Mouse (Mus musculus): ENCODE results near the gene Exoc1. TPM values are rescaled to one million over a fixed set of nuclear protein-coding genes. Genes with fewer than 3 reads are reported as not detected.

Exoc1 gene
- polyA plus RNA-seq, 1 experiment from 2014 or later, result 13.9 TPM

DNA sequence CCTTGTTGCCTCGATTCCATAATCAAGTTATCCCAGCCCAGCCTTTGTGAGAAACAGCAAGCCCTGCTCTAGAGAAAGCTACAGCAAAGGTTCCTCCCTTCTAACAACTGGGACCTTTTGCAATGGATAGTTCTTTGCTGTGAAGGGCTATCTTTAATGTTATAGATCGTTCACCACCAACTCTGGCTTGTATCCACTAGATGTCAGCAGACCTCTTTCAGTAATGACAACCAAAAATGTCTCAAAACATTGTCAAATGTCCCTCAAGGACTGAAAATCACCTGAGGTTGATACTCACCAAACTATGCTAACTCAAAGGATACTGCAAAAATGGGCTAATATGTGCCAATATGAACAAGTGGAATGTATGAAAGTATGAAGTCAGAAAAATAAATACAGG is 3.3 kb upstream of the Exoc1 start:
- Histone ChIP-seq H3K9me3 (ENCODE audit: low read length) (no peaks in the 10 kb centered on the region), H3K4me2 (replicated peaks; ENCODE audit: low read depth, low read length) (no peak overlapping the region), H3K9ac (replicated peaks; ENCODE audit: low read depth) (no peak overlapping the region), H3K36me3 (ENCODE audit: insufficient read depth, low read length) (no peaks in the 10 kb centered on the region), H3K27me3 (replicated peaks; ENCODE audit: insufficient read depth, low read length) (no peaks in the 10 kb centered on the region), H3K4me1 (ENCODE audit: insufficient read depth, low read depth, low read length) (peaks cover 4% of the 10 kb centered on the region; the same call in 1 of the 2 replicates), H3K4me3 (ENCODE audit: low read depth, low read length) (no peak overlapping the region), H3K27ac (ENCODE audit: low read length) (no peak overlapping the region)
- no peak for ATAC-seq
- peak; percentile 47 for TF ChIP-seq CTCF (IDR thresholded peaks at IDR 0.05)
- TF ChIP-seq EP300 (IDR thresholded peaks at IDR 0.05), result no peak
- WGBS, result 31% methylated on average over 2 of the region's 2 CpGs
- DNase-seq (ENCODE audit: low spot score), result peak; percentile 17

DNA sequence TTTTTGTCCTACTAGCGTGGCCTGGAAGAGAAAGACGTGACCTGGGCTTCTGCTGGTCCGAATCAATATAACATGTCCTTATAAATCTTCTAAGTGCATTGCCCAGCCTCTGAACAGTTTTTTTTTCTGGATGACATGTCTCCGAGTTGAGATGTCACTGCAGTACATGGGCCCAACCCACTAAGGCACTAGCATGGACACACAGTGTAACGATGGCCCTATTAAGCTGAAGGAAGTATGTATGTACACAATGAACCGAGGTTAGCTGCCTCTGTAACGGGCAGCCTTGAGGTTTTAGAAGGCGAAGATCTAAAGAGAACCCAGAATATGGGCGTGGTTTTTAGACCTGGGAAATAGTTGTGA is 574 bp downstream of the Exoc1 start:
- Histone ChIP-seq H3K9me3 (ENCODE audit: low read length) (no peaks in the 10 kb centered on the region), H3K4me2 (replicated peaks; ENCODE audit: low read depth, low read length) (peak overlapping the region; percentile 73), H3K27me3 (replicated peaks; ENCODE audit: insufficient read depth, low read length) (no peaks in the 10 kb centered on the region), H3K36me3 (ENCODE audit: insufficient read depth, low read length) (no peaks in the 10 kb centered on the region), H3K9ac (replicated peaks; ENCODE audit: low read depth) (peak overlapping the region; percentile 70), H3K27ac (ENCODE audit: low read length) (peak overlapping the region; percentile 89), H3K4me3 (ENCODE audit: low read depth, low read length) (peak overlapping the region; percentile 72), H3K4me1 (ENCODE audit: insufficient read depth, low read depth, low read length) (peaks cover 4% of the 10 kb centered on the region; the same call in 1 of the 2 replicates)
- DNase-seq (ENCODE audit: low spot score), result no peak
- TF ChIP-seq EP300 (IDR thresholded peaks at IDR 0.05), result no peak
- TF ChIP-seq CTCF (IDR thresholded peaks at IDR 0.05), result no peak
- no peak for ATAC-seq
- WGBS, result 4% methylated on average over 9 of the region's 9 CpGs

DNA sequence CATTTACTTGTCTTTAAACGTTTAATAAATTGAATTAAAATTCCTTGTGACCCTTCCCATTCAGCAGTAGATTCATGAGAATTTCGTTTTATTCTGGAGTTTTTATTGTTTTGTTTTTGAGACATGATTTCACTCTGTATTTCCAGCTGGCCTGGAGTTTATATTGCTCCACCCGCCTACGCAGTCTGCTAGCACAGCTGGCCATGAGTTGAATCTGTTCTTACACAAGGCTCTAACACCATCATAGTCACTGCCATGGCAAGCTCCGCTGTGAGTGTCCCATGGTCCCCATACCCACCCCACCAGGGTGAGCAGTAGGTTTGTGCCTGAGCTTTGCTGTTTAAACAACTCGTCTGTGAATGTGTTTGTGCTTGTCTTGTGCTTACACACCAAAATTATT is 4.1 kb downstream of the Exoc1 start:
- Histone ChIP-seq H3K27ac (ENCODE audit: low read length) (no peak overlapping the region), H3K9ac (replicated peaks; ENCODE audit: low read depth) (no peak overlapping the region), H3K4me1 (ENCODE audit: insufficient read depth, low read depth, low read length) (peaks cover 4% of the 10 kb centered on the region; the same call in 1 of the 2 replicates), H3K27me3 (replicated peaks; ENCODE audit: insufficient read depth, low read length) (no peaks in the 10 kb centered on the region), H3K4me3 (ENCODE audit: low read depth, low read length) (no peak overlapping the region), H3K4me2 (replicated peaks; ENCODE audit: low read depth, low read length) (no peak overlapping the region), H3K9me3 (ENCODE audit: low read length) (no peaks in the 10 kb centered on the region), H3K36me3 (ENCODE audit: insufficient read depth, low read length) (peaks cover 14% of the 10 kb centered on the region; the same call in 1 of the 2 replicates)
- DNase-seq (ENCODE audit: low spot score) (no peak), ATAC-seq (no peak)
- TF ChIP-seq CTCF (IDR thresholded peaks at IDR 0.05) (no peak), EP300 (IDR thresholded peaks at IDR 0.05) (no peak)
- 83% methylated on average over 6 of the region's 6 CpGs for WGBS

DNA sequence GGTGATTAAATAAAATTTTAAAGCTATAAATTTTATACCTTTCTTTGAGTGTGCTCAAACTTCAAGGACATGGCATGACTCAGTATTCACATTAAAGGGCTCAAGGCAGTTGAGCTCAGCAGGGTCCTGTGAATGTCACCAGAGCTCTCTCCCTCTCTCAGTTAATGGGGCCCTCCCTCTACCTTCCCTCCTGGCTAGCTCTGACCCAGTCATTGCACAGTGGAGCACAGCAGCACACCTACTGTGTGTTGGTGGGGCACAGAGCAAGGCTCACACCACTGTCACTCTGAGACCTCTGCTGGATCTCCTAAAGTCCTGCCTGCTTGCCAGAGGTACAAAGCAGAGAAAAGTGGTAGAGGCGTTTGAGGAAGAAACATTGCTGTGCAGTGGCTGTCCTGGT is 7.1 kb downstream of the Exoc1 start:
- TF ChIP-seq CTCF (IDR thresholded peaks at IDR 0.05) (no peak), EP300 (IDR thresholded peaks at IDR 0.05) (no peak)
- no peak overlapping the region for H3K4me3 ChIP-seq (ENCODE audit: low read depth, low read length)
- ATAC-seq (no peak), DNase-seq (ENCODE audit: low spot score) (no peak)
- peaks cover 21% of the 10 kb centered on the region; the same call in 1 of the 2 replicates for H3K36me3 ChIP-seq (ENCODE audit: insufficient read depth, low read length)
- 71% methylated on average over 1 of the region's 1 CpGs for WGBS
- H3K27me3 ChIP-seq (replicated peaks; ENCODE audit: insufficient read depth, low read length), result no peaks in the 10 kb centered on the region
- H3K27ac ChIP-seq (ENCODE audit: low read length), result no peak overlapping the region
- no peak overlapping the region for H3K4me2 ChIP-seq (replicated peaks; ENCODE audit: low read depth, low read length)
- no peak overlapping the region for H3K9ac ChIP-seq (replicated peaks; ENCODE audit: low read depth)
- H3K4me1 ChIP-seq (ENCODE audit: insufficient read depth, low read depth, low read length), result no peaks in the 10 kb centered on the region
- no peaks in the 10 kb centered on the region for H3K9me3 ChIP-seq (ENCODE audit: low read length)

DNA sequence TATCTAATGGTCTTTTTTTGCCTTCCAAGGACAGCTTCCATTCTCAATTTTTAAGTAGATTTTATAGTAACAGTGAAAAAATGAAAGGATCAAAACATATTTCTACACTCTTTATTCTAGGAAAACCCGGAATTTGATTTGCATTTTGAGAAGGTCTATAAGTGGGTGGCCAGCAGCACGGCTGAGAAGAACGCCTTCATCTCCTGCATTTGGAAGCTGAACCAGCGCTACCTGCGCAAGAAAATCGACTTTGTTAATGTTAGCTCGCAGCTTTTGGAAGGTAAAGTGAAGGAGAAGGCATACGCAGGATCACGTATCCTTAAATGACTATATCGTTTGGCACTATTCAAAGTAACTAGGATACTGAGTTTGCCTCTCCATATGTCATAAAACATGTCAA is 8.5 kb downstream of the Exoc1 start:
- no peak overlapping the region for H3K4me3 ChIP-seq (ENCODE audit: low read depth, low read length)
- H3K36me3 ChIP-seq (ENCODE audit: insufficient read depth, low read length), result peaks cover 26% of the 10 kb centered on the region; the same call in 1 of the 2 replicates
- TF ChIP-seq CTCF (IDR thresholded peaks at IDR 0.05), result no peak
- TF ChIP-seq EP300 (IDR thresholded peaks at IDR 0.05), result no peak
- H3K4me1 ChIP-seq (ENCODE audit: insufficient read depth, low read depth, low read length), result no peaks in the 10 kb centered on the region
- WGBS, result 94% methylated on average over 10 of the region's 10 CpGs
- no peak for DNase-seq (ENCODE audit: low spot score)
- no peak overlapping the region for H3K4me2 ChIP-seq (replicated peaks; ENCODE audit: low read depth, low read length)
- H3K9ac ChIP-seq (replicated peaks; ENCODE audit: low read depth), result no peak overlapping the region
- no peak overlapping the region for H3K27ac ChIP-seq (ENCODE audit: low read length)
- H3K27me3 ChIP-seq (replicated peaks; ENCODE audit: insufficient read depth, low read length), result no peaks in the 10 kb centered on the region
- no peaks in the 10 kb centered on the region for H3K9me3 ChIP-seq (ENCODE audit: low read length)
- no peak for ATAC-seq

DNA sequence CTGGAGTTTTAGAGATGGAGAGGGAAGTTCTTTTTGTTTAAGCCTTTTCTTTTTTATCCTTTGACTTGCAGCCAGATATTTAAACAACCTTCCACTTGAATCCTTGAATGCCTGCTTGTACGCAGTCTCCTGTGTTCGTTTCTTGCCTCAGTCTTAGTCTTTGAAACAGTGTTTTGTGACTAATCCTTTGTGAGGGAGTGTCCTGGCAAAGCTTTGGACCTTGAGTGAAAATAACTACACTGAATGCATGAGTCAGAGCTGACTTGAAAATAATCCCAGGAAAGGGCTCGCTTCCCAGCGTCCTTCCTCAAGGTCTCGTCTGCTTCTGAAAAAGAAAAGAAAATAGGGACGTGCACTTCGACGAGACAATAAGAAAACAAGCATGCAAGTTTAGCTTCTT is 11.1 kb downstream of the Exoc1 start:
- peak; percentile 71 for ATAC-seq
- no peaks in the 10 kb centered on the region for H3K4me1 ChIP-seq (ENCODE audit: insufficient read depth, low read depth, low read length)
- WGBS, result 70% methylated on average over 8 of the region's 8 CpGs
- no peak overlapping the region for H3K4me2 ChIP-seq (replicated peaks; ENCODE audit: low read depth, low read length)
- no peaks in the 10 kb centered on the region for H3K27me3 ChIP-seq (replicated peaks; ENCODE audit: insufficient read depth, low read length)
- H3K4me3 ChIP-seq (ENCODE audit: low read depth, low read length), result no peak overlapping the region
- no peaks in the 10 kb centered on the region for H3K9me3 ChIP-seq (ENCODE audit: low read length)
- H3K9ac ChIP-seq (replicated peaks; ENCODE audit: low read depth), result no peak overlapping the region
- DNase-seq (ENCODE audit: low spot score), result peak; percentile 57
- H3K36me3 ChIP-seq (ENCODE audit: insufficient read depth, low read length), result peaks cover 32% of the 10 kb centered on the region; the same call in 1 of the 2 replicates
- TF ChIP-seq EP300 (IDR thresholded peaks at IDR 0.05) (no peak), CTCF (IDR thresholded peaks at IDR 0.05) (no peak)
- no peak overlapping the region for H3K27ac ChIP-seq (ENCODE audit: low read length)

DNA sequence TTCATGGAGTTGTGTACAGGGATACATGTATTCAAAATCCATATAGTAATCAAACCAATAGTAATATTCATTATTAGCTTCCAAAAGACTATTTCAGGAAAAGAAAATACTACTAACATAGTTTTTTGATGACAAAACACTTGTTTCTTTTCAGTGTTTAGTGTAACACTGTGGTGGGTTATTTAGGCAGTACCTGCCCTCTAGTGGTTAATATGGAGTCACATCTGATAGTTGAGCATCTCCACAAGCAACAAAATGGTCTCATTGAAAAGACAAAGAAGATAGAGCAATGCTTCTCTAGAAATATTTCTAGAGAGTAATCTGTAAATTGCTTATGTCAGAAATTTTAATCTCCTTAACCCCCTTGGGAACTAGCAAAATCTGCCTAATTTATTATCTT is 11.7 kb downstream of the Exoc1 start:
- Histone ChIP-seq H3K27me3 (replicated peaks; ENCODE audit: insufficient read depth, low read length) (no peaks in the 10 kb centered on the region), H3K27ac (ENCODE audit: low read length) (no peak overlapping the region), H3K4me3 (ENCODE audit: low read depth, low read length) (no peak overlapping the region), H3K4me1 (ENCODE audit: insufficient read depth, low read depth, low read length) (no peaks in the 10 kb centered on the region), H3K9me3 (ENCODE audit: low read length) (no peaks in the 10 kb centered on the region), H3K4me2 (replicated peaks; ENCODE audit: low read depth, low read length) (no peak overlapping the region), H3K9ac (replicated peaks; ENCODE audit: low read depth) (no peak overlapping the region), H3K36me3 (ENCODE audit: insufficient read depth, low read length) (peaks cover 35% of the 10 kb centered on the region; the same call in 1 of the 2 replicates)
- DNase-seq (ENCODE audit: low spot score), result peak; percentile 67
- ATAC-seq, result peak; percentile 65
- TF ChIP-seq CTCF (IDR thresholded peaks at IDR 0.05) (peak; percentile 72), EP300 (IDR thresholded peaks at IDR 0.05) (no peak)
